Mouse (Mus musculus): ENCODE data around the gene Cdk15. TPM values are rescaled to one million over a fixed set of nuclear protein-coding genes. Genes with fewer than 3 reads are reported as not detected.

The Cdk15 gene
- total RNA-seq, 2 experiments from 2014 or later = 0.23 to 0.34 TPM

- intact Hi-C loops (cut with DNase I) = no loop called here
Measured at GRCm38 (mm10) chr1:59321076-59321879, 64.6 kb downstream of the Cdk15 start.

GRCm38 (mm10) chr1:59321880-59322836 is 65.5 kb downstream of the Cdk15 start:
- intact Hi-C loops (cut with DNase I) = no loop called here
- DNase-seq (ENCODE audit: low spot score in 2 of 2) = no peak

More at GRCm38 (mm10) chr1:59321076-59321879, 64.6 kb downstream of the Cdk15 start:
- DNase-seq (ENCODE audit: low spot score in 2 of 2) = no peak

DNA sequence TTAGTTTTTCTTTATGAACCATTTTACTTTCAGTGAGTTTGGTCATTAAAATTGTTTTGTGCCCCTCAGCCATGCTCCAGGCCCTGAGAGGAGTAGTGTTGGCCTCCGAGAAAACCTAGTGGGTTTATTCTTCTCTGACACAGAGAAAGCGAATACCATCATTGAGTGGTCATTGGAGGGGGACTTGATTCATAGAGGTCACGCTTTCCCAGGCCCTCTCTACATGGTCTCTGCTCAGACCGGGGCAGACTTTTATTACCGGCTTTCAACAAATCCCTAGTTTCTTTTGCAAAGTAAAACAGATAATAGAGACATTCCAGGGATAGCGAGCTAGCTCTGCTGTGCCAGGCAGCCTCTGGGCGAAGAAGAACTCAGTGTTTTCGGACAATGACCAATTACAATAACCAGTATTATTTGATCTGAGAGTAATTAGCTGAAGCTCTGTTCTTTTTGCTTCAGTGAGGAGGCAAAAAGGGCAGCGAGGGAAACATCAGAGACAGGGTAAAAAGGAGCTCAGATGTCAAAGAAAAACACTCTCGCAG is 70.2 kb downstream of the Cdk15 start:
- no peak for DNase-seq (ENCODE audit: low spot score in 2 of 2)
- intact Hi-C loops (cut with DNase I) = no loop called here

- no peak for DNase-seq (ENCODE audit: low spot score in 2 of 2)
- intact Hi-C loops (cut with DNase I) = no loop called here
Measured at GRCm38 (mm10) chr1:59332737-59333385, 76.2 kb downstream of the Cdk15 start.

- intact Hi-C loops (cut with DNase I) = no loop called here
- DNase-seq (ENCODE audit: low spot score in 2 of 2) = no peak
Measured at GRCm38 (mm10) chr1:59333386-59333759, 76.7 kb downstream of the Cdk15 start.

DNA sequence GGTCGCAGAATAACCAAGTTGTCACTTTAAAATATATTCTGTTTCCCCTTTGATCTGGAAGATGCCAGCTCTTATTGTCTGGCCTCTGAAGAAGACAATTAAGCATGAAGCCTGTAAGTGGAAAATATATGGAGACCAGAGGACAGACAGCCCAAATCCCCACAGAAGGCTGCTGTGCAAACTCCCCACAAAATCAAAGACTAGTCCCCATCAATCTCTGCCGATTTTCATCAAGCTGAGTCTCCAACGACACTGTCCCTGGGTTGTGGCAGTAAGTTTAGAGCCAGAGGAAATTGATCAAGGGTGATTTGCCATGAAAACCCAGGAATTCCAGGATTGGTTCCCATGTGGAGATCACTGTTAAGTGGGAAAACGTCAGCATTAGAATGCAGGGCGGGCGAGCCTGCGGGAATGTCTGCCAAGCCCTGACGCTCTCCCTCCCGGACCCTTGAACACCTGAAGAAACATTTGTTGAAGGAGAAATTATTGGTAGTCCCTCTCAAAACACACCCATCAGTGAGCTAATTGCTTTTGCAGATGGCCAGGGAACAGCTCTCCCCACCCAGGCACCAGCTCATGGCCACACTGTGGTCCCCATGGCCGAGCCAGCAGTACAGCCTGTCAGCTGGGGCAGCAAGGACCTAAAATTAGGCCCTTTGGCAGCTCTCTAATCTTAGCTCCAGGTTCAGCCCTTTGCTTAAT is 77.3 kb downstream of the Cdk15 start:
- DNase-seq (ENCODE audit: low spot score in 2 of 2) = no peak
- intact Hi-C loops (cut with DNase I) = no loop called here

DNA sequence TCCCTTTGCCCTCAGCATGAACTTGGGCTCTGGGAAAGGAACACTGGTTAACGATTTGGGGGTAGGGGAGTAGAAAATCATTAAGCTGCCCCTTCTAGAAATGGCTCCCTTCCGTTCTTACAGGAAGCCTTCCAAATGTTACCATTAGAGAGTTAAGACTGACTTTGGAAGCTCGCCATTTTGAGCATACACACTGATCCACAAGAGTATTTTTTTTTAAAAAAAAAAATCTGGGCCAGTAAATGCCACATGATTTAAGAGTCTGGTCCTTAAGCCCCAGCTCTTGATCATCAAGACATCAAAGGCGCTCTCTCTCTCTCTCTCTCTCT is 77.8 kb downstream of the Cdk15 start:
- intact Hi-C loops (cut with DNase I) = no loop called here
- no peak for DNase-seq (ENCODE audit: low spot score in 2 of 2)

GRCm38 (mm10) chr1:59336256-59336655 is 79.5 kb downstream of the Cdk15 start:
- intact Hi-C loops (cut with DNase I) = no loop called here
- no peak for DNase-seq (ENCODE audit: low spot score in 2 of 2)

DNA sequence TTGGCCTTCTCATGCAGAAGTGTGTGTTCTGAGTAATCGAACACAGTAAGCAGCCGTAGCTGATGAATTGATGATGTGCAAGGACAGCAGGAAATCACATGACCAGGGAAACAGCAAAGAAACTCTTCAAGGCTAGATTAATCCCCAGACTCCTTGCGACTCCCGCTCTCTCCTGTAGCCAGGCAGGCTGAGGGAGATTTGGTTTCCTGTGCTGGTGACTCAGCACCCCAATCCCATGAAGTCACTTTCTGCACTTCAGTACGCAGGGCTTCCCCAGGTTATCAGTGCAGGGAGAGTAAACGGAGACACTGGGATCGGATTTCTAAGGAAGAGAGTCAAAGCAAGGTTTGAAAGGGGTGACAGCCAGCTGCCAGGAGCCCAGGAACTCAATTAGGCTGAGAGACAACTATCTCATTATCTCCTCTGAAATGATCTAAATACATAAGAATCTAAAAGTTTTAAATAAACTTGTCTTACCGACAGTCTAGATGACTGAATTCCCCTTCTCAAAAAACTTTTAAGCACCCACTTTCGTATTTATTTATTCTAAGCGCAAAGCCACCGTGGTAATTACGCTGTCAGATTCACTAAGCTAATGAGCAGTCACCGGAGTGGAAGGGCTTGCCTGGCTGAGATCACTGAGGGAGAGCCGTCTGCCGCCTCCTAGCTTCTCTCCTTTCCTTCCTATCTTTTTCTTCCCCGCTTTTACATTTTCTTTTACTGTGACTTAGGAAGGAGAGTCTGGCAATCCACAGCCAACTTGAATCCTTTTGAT is 84.3 kb downstream of the Cdk15 start:
- intact Hi-C loops (cut with DNase I) = no loop called here
- no peak for DNase-seq (ENCODE audit: low spot score in 2 of 2)

GRCm38 (mm10) chr1:59341697-59342096 is 85.0 kb downstream of the Cdk15 start:
- no peak for DNase-seq (ENCODE audit: low spot score in 2 of 2)
- intact Hi-C loops (cut with DNase I) = no loop called here

GRCm38 (mm10) chr1:59342146-59342545 is 85.4 kb downstream of the Cdk15 start:
- intact Hi-C loops (cut with DNase I) = no loop called here
- no peak for DNase-seq (ENCODE audit: low spot score in 2 of 2)

DNA sequence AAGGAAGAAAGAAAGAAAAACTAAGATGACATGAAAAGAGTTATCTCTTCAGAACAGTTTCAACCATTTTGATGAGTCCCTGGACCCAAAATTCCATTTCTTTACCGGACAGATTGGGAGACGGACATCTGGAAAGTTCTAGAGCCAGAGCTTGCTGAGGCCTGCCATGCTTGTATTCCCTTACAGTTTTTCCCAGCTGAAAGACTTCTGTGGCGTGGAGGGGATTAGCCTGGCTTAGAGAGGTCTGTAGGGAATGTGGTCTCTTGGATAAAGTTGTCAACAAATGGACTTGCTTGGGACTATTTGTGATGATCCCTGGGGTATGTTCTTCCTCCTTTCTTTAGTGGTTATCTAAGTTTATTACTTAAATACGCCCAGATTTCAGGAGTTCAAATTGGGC is 96.0 kb downstream of the Cdk15 start:
- no peak for DNase-seq (ENCODE audit: low spot score in 2 of 2)
- intact Hi-C loops (cut with DNase I) = no loop called here

DNA sequence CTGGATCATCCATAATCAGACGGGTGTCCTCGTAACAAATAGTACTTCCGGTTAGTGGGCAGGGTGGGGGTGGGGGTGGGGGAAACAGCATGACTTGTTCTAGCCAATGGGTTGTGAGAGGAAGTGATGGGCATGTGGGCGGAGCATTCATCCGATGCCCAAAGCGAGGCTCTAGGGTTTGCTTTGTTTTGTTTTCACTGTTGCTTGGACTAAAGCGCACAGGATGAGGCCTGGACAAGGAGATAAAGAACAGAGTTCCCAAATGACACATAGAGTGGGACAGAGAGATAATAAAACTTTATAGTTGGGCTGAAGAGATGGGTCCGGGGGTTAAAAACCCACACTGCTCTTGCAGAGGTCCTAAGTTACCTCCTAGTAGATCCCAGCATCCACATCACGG is 98.7 kb downstream of the Cdk15 start:
- DNase-seq (ENCODE audit: low spot score in 2 of 2) = no peak
- intact Hi-C loops (cut with DNase I) = no loop called here

GRCm38 (mm10) chr1:59359136-59359535 is 102.4 kb downstream of the Cdk15 start:
- no peak for DNase-seq (ENCODE audit: low spot score in 2 of 2)
- intact Hi-C loops (cut with DNase I) = no loop called here

DNA sequence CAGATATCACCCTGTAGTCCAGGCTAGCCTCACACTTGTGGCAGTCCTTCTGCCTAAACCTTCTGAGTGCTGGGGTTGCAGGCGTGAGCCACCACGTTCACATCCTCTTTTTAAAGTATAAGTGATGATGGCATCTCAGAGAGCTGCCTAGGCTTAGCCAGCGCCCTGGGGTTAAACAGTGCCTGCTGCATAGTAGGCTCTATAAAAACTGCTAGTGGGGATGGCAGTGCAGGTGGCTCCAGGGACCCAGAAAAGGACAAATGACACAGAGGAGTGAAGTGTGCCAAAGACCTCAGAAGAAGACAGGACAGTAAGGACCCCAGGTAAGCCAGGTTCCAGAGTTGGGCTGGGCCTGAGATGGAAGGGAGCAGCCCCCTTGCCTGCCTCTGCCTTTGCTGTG is 104.1 kb downstream of the Cdk15 start:
- intact Hi-C loops (cut with DNase I) = no loop called here
- no peak for DNase-seq (ENCODE audit: low spot score in 2 of 2)

- DNase-seq (ENCODE audit: low spot score in 2 of 2) = no peak
- intact Hi-C loops (cut with DNase I) = no loop called here
Measured at GRCm38 (mm10) chr1:59361460-59361859, 104.8 kb downstream of the Cdk15 start.

DNA sequence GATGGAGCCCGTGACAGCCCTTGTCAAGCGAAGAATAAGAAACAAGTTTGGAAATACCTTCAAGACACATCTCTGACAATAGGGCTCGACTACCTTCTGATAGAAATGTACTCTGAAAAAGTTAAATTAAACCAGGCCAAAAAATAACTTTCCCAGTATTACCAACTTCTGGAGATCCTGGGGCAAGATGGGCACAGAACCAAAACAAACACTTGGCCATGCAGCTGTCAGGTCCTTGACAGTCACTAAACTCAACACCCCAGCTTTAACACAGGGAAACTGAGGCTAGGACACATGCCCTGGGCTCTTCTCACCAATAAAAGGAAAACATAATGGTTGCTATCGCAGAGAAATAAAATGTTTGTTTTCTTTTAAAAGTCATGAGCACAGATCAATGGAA is 105.3 kb downstream of the Cdk15 start:
- intact Hi-C loops (cut with DNase I) = no loop called here
- DNase-seq (ENCODE audit: low spot score in 2 of 2) = no peak

DNA sequence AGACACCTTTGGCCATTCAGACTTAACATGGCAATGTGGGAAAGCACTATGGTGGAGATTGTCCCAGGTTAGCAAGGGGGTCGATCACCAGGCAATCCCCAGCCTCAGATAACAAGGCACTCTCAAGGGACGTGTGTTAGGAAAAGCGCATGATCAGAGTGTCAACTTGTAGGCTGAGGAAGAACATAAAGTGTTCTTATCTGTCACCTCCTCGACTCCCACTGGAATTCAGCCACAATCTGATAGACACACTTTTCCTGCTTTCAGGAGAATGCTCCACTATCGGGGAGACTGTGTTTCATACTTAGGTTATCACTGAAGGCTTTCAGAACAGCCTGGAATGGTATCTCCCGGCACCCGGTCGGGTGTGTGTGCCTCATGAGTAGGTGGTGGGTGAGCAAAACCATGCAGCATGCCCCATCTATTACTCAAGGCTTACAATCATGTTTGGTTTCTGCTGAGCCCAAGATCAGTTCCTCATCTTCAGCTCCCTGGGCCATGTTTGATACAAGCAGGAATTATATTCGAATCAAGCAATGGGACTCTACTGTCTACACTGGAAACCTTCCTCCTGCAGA is 107.8 kb downstream of the Cdk15 start:
- no peak for DNase-seq (ENCODE audit: low spot score in 2 of 2)
- intact Hi-C loops (cut with DNase I) = no loop called here
